Mouse (Mus musculus) testis, postnatal 14 days (tissue): ENCODE measurements around the gene Plxnb2.
A peak's percentile ranks its signal among the peaks of the same experiment; 100 is the strongest.

Source experiments
- DNase-seq: peaks from one replicate; pipeline ENCODE4 v3.0.0; 2021; ENCODE audit warnings: low spot score

The Plxnb2 gene

DNA sequence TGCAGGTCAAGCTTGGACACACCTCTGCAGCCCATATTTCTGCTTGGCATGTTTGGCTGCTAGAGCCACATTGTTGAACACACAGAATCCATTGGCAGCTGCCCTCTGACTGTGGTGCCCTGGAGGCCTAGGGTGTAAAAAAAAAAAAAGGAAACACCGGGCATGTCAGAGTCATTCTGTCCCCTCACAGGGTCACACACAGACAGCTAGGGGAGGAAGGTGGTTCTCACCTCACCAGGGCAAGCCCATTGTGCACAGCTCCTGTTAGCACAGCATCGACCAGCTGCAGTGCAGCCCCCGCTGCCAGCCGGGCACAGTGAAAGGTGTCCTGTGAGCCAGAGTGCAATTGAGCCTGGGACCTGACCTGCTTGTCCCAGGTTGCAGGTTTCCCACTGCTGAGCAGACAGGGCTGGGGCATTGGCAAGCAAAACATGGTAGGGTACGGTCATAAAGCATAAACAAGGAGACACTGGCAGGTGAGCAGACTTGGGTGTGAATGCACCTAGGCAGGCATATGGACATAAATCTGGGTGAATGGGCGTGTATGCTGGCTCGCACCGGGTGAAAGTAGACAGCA lies 53.1 kb downstream of the Plxnb2 start:
- no peak for DNase-seq

DNA sequence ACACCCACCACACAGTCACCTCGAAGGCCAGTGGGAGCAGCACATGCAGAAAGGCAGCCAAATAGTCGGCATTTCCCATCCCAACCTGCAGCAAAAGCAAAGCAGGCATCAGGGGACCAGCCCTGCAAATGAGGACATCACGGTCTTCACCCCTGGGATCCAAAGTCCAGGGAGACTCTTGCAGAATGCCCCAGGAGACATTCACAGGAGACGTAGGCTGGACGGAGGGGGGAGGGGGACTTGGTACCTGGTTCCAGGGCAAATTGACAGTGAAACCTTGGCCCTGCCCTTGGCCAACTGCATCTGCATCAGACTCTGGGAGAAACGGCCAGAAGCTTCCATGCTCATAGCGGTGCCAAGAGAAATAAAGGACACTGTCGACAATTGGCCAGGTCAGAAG lies 54.0 kb downstream of the Plxnb2 start:
- DNase-seq = no peak

DNA sequence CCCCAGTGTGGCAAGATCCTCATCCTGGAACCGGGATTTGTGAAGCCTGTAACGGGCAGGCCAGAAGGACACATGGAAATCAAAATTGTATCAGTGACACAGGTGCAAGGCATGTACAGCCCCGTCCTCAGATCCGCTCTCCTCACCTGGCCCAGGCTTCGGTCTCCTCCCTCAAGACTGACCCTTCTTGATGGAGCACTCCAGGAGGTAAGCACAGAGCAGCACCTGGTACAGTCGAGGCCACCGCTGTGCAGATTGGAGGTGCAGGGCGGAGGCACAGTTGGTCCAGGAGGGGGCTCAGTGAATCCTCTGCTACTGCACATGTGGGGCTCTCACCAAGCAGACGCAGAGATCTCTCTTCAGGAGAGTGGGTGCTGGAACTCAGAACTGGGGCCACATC lies 55.2 kb downstream of the Plxnb2 start:
- DNase-seq = no peak

DNA sequence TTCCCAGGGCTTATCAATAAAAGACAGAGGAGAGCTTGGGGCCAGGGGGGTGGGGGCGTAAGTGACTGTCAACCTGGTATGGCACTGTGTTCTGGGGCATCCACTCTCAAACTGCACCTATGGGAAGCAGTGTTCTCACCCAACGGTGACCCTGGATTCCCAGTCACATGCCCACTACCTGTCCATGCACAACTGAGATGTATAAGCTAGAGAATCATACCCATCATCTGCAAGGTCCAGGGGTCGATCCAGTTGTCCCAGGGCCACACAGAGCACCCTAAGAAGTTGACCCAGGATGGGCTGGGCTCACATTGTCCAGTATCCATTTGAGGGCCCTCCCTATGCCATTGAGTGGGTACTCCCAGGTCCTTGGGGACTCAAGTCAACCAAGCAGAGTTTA lies 56.3 kb downstream of the Plxnb2 start:
- no peak for DNase-seq

DNA sequence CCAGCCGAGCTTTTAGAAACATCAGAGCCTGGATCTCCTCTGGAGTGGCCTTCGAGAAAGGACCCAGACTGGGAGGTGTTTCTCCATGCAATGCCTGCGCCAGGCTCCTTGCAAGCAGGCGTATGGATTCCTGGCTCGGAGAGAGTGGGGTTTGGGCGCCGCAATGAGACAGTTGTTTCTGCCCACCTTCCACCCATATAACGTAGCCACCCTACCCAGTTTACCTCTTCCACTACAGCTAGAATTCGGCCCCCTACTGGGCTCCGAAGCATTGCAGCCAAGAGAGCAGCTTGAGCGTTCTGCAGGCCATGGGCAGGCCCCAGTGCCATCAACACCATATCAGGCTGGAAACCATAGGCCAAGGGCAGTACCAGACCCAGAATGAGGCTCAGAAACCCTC lies 57.0 kb downstream of the Plxnb2 start:
- DNase-seq = no peak

DNA sequence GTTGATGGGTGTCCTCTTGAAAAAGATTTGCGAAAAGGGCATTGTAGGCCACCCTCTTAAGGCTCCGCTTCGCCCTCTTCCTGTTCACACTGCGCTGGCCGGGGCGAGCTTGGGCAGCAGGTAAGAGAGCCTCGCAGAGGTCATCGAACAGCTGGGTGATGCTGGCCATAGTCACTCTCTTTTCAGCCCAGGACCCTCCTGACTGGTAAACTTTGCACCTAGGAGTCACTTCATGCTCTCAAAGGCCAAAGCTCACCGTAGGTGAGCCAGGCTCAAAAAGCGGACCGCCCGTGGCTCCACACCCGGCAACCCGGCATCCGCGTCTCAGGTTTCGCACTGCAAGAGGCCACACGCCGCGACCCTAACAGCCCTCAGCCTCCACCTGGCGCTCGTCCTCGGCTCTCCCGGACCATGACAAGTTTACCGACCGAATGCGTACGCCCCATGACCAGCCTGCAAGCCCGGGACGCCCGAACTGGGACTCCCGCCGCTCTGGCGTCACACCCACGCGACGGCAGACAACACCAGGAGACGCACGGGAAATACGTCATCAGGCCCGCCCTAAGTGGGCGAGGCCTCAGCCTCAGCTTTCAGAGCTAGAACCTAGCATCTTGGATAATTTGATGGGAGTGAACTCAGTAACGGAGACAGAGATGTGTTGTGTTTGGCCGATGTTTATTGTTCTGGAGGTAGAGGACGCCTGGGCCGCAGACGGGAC lies 57.8 kb downstream of the Plxnb2 start, which contains the start of gene Tubgcp6:
TSS of gene Tubgcp6 (minus strand) at position 464 of the 718 bp plus-strand sequence.
- peak; percentile 94 for DNase-seq

DNA sequence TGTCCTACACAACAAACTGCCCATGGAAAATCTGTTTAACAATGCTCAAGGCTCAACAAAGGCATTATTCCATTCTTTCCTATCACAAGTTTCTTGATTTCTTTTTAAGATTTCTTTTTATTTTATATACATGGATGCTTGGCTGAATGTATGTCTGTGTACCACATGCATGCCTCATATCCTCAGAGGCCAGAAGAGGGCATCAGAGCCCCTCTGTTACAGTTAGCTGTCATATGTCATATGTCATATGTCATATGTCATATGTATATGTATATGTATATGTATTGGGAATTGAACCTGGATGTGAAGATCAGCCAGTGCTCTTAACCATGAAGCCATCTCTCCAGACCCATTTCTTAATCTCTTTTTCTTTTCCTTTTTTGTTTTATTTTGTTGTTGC lies 62.6 kb downstream of the Plxnb2 start:
- DNase-seq = no peak

DNA sequence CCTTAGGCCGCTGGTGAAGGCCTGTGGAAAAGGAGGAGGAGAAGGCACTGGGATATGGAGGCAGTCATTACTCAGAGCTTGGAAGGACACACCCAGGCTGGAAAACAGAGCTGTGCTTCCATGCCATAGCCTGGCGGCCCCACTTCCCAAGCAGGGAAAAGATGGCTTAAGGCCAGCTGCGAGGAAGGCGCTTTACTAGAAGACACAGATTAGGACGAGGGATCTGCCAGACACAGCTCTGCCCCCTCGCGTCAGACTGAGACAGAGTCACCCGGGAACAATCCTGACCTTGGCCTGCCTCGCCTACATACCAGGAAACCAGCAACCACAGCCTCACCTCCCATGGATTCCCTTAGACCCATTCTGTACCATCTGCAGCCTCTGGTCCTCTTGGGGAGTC lies 70.4 kb downstream of the Plxnb2 start:
- peak; percentile 37 for DNase-seq

DNA sequence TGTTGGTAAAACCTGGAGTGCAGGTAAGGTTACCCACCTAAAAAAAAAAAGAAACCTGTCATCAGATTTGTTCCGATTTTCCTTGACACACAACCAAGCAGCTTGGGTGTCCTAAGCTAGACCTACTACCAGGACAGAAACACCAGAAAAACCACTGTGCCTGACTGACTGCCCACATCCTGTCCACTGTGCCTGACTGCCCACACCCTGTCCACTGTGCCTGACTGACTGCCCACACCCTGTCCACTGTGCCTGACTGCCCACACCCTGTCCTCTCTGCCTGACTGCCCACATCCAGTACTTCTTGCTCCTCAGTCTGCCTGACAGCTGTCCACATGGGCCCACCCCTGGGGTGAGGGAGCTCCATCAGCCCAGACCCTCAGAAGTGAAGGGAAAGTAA lies 73.6 kb downstream of the Plxnb2 start:
- no peak for DNase-seq

DNA sequence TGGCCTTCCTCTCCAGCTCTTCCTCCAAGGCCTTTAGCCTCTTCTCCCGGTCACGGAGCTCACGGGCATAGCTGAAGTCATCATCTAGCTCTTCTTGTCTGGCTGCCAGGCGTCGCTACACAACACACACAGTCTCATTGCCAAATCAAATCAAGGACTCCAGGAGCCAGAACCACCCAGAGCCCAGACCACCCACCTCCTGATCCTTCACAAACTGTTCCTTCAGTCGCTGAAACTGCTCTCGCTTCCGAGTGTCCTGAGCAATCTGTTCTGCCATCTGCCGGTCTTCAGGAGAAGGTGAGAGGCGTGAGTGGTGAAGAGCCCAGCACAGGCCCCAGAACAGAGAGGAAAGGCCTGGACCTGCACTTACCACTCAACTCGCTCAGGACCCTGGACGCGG lies 74.5 kb downstream of the Plxnb2 start:
- no peak for DNase-seq
